Mouse (Mus musculus): ENCODE measurements around the gene Foxf2.

GRCm38 (mm10) chr13:31578389-31578788, 47.2 kb upstream of the Foxf2 start:
- TF ChIP-seq POLR2A (IDR thresholded peaks at IDR 0.05; ENCODE audit: insufficient read depth, low read depth, low read length), result no peak
- TF ChIP-seq CTCF (IDR thresholded peaks at IDR 0.05; ENCODE audit: insufficient read depth, low read depth, low read length), result no peak
